ENCODE assay signal across 22 mouse cellular contexts in the genomic region with DNA sequence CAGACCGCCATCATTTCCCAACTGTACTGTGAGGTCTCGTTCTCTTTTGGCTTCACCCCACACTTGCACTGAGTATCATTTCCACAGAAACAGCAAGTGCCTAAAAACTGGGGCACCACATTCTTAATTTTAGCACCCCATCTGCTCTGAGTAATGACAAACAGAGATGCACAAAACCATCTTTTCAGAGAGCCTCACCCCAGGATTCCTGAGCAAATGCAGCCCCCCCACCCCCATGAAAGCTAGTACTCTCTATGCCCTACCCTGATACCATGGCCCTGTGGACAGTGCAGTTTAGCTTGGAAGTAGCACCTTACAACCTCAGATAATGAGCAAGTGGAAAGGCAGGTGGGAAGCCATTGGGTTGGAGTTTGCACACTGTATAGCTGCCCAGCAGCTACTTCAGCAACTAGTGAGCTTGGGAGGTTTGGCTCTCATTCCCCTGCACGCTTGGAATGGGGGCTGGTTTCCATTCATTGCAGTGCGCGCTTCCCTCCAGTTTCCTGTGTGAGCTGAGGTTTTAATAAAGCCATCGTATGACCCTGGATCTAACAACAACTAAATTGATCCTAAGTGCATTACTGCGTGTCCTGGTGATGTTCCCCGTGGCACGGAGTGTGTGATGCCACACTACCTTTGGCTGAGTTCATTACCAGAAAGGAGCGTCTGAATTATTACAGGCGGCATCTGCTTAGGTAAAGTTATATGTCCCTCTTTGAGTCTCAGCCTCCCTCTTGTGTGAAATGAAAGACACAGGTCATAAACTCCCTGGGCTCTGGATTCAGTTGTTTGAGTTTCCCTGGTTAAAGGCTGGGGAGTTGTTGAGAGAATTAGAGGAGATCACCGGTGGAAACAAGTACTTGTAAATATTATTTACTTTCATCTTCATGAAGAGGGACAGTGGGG.
DNase-seq lines count a peak whose midpoint lies in the region; ATAC-seq and TF ChIP-seq lines count a peak whose summit lies in the region.
"Had no signal": no experiment of that assay in that cellular context is flagged by ENCODE, and none has a peak within 500 bp of the region (broad histone marks: within the 10 kb centered on the region; RNA-seq: fewer than 3 reads in every experiment).

No protein-coding gene starts in this region.

- DNase-seq in cerebellum, postnatal 14 days = no peak
- DNase-seq in kidney, adult 8-10 months = no peak
- DNase-seq in left cerebral cortex, adult 18-20 months (ENCODE audit: low spot score in 2 of 2) = peak; percentile 24 to 50
- DNase-seq in left cerebral cortex, postnatal 4 days = no peak
- peak; percentile 57 to 63 for DNase-seq in cerebellum, postnatal 25 days
- DNase-seq in hindbrain, postnatal 0 days (ENCODE audit: low spot score) = no peak
- DNase-seq: heart, adult 18-20 months; kidney, adult 9 months; lung, adult 2 months; lung, postnatal 36 days; right cerebral cortex, postnatal 4 days; thymus, postnatal 25 days had no signal

- no peaks in the 10 kb centered on the region for H3K9me3 ChIP-seq in kidney, embryonic 14.5 days (ENCODE audit: control insufficient read depth, low read length)
- no peaks in the 10 kb centered on the region for H3K9me3 ChIP-seq in hindbrain, postnatal 0 days (ENCODE audit: low read length)
- H3K9me3 ChIP-seq: embryonic facial prominence, embryonic 10.5 days; midbrain, embryonic 10.5 days; neural tube, embryonic 15.5 days had no signal

- H3K4me1 ChIP-seq in kidney, embryonic 14.5 days (ENCODE audit: control insufficient read depth, insufficient read depth, low read length) = peaks cover 10% of the 10 kb centered on the region
- H3K4me1 ChIP-seq in hindbrain, postnatal 0 days (ENCODE audit: insufficient read depth, low read length) = no peaks in the 10 kb centered on the region

- H3K4me3 ChIP-seq in kidney, embryonic 14.5 days (ENCODE audit: low read length) = no peak overlapping the region
- H3K4me3 ChIP-seq in hindbrain, postnatal 0 days (ENCODE audit: low read length) = no peak overlapping the region
- H3K4me3 ChIP-seq: embryonic facial prominence, embryonic 10.5 days; midbrain, embryonic 10.5 days; neural tube, embryonic 15.5 days had no signal

- ATAC-seq in cerebellum, adult (ENCODE audit: insufficient number of reproducible peaks, low FRiP score, low TSS enrichment) = peak; percentile 32
- ATAC-seq in kidney, embryonic 14.5 days (ENCODE audit: low FRiP score, low TSS enrichment) = peak; percentile 56; the same call in 1 of the 2 replicates
- no peak for ATAC-seq in hindbrain, postnatal 0 days
- ATAC-seq: CD4-positive, CD25-positive, alpha-beta regulatory T cell, adult 4 months; forebrain, embryonic 14.5 days; inflammation-experienced regulatory T-cells, adult 6 months had no signal

- intact Hi-C loops in left cerebral cortex, postnatal 4 days (cut with DNase I) = loop anchor here (10.0 kb wide), 1 partner anchor 193 kb away; no protein-coding TSS in a partner anchor

- TF ChIP-seq CTCF in hindbrain, postnatal 0 days (IDR thresholded peaks at IDR 0.05; ENCODE audit: low read depth) = no peak

- H3K27ac ChIP-seq in kidney, embryonic 14.5 days (ENCODE audit: low read depth, low read length) = no peak overlapping the region
- H3K27ac ChIP-seq in hindbrain, postnatal 0 days = no peak overlapping the region
- H3K27ac ChIP-seq: embryonic facial prominence, embryonic 10.5 days; midbrain, embryonic 10.5 days; neural tube, embryonic 15.5 days had no signal

- no peak overlapping the region for H3K4me2 ChIP-seq in kidney, embryonic 14.5 days (replicated peaks; ENCODE audit: low read depth, low read length)
- no peak overlapping the region for H3K4me2 ChIP-seq in hindbrain, postnatal 0 days (ENCODE audit: low read depth, low read length)
- H3K4me2 ChIP-seq: liver, embryonic 11.5 days; neural tube, embryonic 15.5 days had no signal

- WGBS in kidney, embryonic 14.5 days = 54% methylated on average over 12 of the region's 12 CpGs
- WGBS in hindbrain, postnatal 0 days = 85% methylated on average over 12 of the region's 12 CpGs

- no peak overlapping the region for H3K9ac ChIP-seq in kidney, embryonic 14.5 days (ENCODE audit: low read depth, low read length)
- H3K9ac ChIP-seq in hindbrain, postnatal 0 days (replicated peaks; ENCODE audit: low read length) = no peak overlapping the region
- H3K9ac ChIP-seq: neural tube, embryonic 15.5 days had no signal

- no peaks in the 10 kb centered on the region for H3K36me3 ChIP-seq in kidney, embryonic 14.5 days (ENCODE audit: control insufficient read depth, insufficient read depth, low read length)
- no peaks in the 10 kb centered on the region for H3K36me3 ChIP-seq in hindbrain, postnatal 0 days (ENCODE audit: insufficient read depth, low read length)
- H3K36me3 ChIP-seq: embryonic facial prominence, embryonic 10.5 days; G1E; midbrain, embryonic 10.5 days; neural tube, embryonic 15.5 days had no signal

- no peaks in the 10 kb centered on the region for H3K27me3 ChIP-seq in kidney, embryonic 14.5 days (ENCODE audit: control insufficient read depth, insufficient read depth, low read length)
- no peaks in the 10 kb centered on the region for H3K27me3 ChIP-seq in hindbrain, postnatal 0 days (ENCODE audit: insufficient read depth, low read length)
- H3K27me3 ChIP-seq: neural tube, embryonic 15.5 days had no signal

Comparison
In these comparisons a context has a peak if more than half of its experiments do, and no peak if none do; other contexts are left out.
1. DNase-seq: peak in left cerebral cortex, adult 18-20 months (2 of 2) and cerebellum, postnatal 25 days (2 of 2); none in cerebellum, postnatal 14 days (0 of 2), kidney, adult 8-10 months (0 of 2), left cerebral cortex, postnatal 4 days (single experiment) and hindbrain, postnatal 0 days (single experiment).